Mouse (Mus musculus) liver, postnatal 0 days (tissue): ENCODE data around the gene Myof.

ENCODE experiments used
- CTCF ChIP-seq: sonication (generic); IDR thresholded peaks from 2 replicates; pipeline ENCODE4 v1.5.1; 2016; ENCODE audit warnings: antibody characterized with exemption, low read depth
- EP300 ChIP-seq: IDR thresholded peaks from 2 replicates; pipeline ENCODE4 v1.6.1; 2016; ENCODE audit warnings: antibody characterized with exemption, low read depth, mild to moderate bottlenecking

GRCm38 (mm10) chr19:37946053-37946452 is 97.3 kb downstream of the Myof start:
- TF ChIP-seq EP300 (no peak), CTCF (no peak)
